Mouse (Mus musculus): ENCODE measurements at regions not wholly inside any gene's neighbourhood (a gene's known extent, or its start where the extent isn't known, plus 50 kb on each side); places are given as distances from the start of the nearest gene placed in this dataset.

DNA sequence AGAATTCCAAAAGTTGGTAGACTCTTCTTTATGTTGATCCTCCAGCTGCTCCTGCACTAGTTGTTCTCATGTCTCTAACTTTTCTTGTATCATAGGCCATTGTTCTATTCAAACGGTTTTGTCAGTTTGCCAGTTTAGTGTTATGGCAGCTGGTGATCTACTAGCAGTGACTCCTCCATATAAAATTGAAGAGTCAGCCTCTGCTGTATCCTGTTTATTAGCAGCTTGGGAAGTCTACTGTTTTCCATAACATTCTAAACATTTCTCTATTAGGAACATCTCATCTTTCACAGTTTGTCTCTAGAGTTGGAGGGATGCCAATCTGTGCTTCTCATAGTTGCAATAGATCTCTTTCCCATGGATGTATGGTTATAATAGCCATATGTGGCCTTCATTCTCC is 58.6 kb downstream of the Drd1 start:
- ATAC-seq (replicated peaks; ENCODE audit: low read depth, poor library complexity, severe bottlenecking): no peak

DNA sequence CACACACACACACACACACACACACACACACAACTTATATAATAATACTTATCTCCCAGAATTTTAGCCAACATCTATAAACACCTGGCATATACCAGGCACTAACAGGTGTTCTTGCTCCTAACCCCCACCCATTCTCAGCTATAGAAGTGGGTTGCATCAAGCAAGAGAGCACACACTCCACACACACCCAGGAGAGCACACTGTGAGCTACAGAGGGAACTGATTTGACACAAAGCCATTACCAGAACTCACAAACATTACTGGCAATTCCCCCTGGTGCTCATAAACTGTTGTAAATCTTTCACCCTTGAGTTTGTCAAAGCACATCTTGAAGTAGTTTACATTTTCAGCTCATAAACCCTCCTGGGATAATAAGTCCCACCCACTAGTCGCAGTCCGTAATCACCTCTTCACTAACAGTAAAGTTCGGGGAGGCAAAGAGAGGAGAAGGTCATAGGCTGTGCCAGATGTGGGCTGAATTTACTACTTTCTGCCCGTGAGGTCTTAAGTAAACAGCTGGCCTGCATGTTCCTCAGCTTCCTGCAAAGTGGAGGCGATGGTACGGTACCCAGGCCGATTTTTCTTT is 62.5 kb downstream of the Drd1 start:
- no peak for ATAC-seq (replicated peaks; ENCODE audit: low read depth, poor library complexity, severe bottlenecking)

- no peak for ATAC-seq (replicated peaks; ENCODE audit: low read depth, poor library complexity, severe bottlenecking)
Observed at GRCm38 (mm10) chr13:53979226-53979625, 76.3 kb downstream of the Drd1 start.

- ATAC-seq (replicated peaks; ENCODE audit: low read depth, poor library complexity, severe bottlenecking): no peak
Observed at GRCm38 (mm10) chr13:53969421-53969820, 86.1 kb downstream of the Drd1 start.

GRCm38 (mm10) chr13:53956167-53956566 is 99.3 kb downstream of the Drd1 start:
- no peak for ATAC-seq (replicated peaks; ENCODE audit: low read depth, poor library complexity, severe bottlenecking)

DNA sequence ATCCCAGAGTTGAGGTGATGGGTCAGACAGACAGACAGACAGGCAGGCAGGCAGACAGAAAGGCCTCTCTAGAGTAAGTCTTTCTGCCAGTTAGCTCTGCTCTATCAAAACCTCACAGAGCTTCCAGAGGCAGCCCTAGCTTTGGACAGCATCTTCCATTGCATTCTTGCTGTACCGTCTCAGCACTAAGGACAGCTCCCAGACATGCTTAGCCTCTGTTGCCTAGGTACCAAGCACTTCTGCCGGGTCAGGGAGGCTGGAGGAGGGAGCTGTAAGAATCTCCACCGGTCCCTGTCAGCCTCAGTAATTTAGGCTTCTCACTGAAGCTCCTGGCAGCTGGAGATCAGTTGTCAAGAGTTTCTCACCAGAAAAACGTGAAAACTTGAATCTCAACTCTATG is 107.4 kb downstream of the Drd1 start:
- ATAC-seq (replicated peaks; ENCODE audit: low read depth, poor library complexity, severe bottlenecking): no peak

DNA sequence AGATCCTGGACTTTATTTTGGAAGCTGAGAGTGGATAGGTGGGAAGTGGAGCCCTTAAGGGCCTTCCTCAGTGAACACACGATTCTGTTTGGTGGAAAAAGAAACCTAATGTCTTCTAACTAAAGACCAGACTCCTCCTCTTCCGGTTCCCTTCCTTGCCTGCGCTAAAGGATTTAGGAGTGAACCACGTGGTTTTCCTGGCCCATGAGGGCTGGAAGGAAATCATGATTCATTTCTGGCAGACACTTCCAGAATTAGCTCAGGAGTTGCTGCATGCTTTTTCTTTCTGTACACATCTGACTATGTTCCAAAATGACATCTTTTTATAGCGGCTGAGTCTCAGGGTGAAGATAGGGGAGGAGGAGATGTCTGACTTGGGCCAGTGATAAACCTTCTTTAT is 109.8 kb downstream of the Drd1 start:
- no peak for ATAC-seq (replicated peaks; ENCODE audit: low read depth, poor library complexity, severe bottlenecking)

DNA sequence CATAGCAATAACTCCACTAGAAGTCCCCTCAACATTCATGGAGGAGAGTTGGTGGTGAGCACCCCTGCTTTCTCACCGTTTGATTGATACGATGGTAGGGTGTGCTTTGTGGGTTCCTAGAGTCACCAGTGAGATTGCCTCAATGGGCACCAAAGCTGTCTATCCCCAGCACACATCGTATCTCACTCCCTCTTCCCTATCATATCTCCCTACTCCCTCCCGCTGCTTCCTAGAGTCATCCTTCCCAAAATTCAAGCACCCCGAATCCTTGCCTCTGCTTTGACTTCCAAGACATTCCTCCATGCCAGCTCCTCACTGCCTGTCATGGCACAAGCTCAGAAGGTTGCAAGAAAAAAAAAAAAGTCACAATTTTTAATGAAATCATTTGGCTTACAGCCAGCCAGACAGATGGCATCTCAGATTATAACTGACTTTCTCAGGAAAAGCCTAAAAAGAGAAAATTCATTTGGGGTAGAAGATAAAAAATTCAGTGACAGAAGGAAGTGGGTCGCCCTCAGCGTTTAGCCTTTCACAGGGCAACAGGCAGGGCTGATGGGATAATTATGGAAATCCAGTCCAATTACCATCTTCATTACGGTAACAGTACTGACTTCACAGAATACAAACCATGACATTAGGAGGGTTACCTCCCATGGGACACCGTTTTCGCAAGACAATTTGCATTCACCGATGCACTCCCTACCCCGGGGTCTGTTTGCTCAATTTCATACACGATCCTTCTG is 114.3 kb downstream of the Drd1 start:
- ATAC-seq (replicated peaks; ENCODE audit: low read depth, poor library complexity, severe bottlenecking): no peak

GRCm38 (mm10) chr13:53935174-53935699 is 120.3 kb downstream of the Drd1 start:
- ATAC-seq (replicated peaks; ENCODE audit: low read depth, poor library complexity, severe bottlenecking): no peak

DNA sequence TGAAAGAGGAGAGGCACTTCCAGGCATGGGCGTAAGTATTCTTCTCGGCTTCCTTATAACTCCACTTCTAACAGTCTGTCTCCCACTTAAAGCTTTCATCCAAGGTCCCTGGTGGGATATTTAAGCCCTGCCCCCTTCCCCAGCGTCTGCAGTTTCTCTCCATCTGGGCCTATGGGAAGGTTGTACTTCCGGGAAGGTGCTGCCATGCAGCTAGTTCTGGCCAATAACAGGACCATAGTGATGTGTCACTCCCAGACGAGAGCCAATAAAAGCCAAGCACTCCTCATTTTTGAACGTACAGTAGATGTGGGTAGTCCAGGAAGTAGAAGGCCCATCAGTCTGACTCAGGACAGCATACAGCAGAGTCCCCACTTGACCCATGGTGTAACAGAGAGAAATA is 121.0 kb downstream of the Drd1 start:
- no peak for ATAC-seq (replicated peaks; ENCODE audit: low read depth, poor library complexity, severe bottlenecking)

DNA sequence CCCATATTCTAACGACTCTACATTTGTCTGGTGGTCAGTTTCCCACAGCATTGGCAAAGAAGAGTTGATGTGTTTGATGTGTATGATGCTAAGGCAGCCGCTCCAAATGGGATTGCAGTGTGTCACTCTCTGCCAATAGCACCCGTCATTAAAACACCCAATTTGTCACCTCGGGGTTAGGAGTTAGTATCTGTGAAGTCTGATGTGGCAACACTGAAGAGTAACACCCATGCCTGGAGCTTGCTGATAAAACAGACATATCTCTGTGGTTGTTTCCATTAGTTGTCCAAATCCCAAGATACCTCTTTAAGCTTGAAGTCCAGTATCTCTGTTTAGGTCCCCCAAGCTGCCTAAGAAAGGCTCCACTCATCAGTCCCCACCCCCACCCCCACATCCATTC is 129.4 kb downstream of the Drd1 start:
- no peak for ATAC-seq (replicated peaks; ENCODE audit: low read depth, poor library complexity, severe bottlenecking)

GRCm38 (mm10) chr13:53924433-53924832 is 131.1 kb downstream of the Drd1 start:
- ATAC-seq (replicated peaks; ENCODE audit: low read depth, poor library complexity, severe bottlenecking): no peak

GRCm38 (mm10) chr13:53923721-53924374 is 131.7 kb downstream of the Drd1 start:
- ATAC-seq (replicated peaks; ENCODE audit: low read depth, poor library complexity, severe bottlenecking): no peak

DNA sequence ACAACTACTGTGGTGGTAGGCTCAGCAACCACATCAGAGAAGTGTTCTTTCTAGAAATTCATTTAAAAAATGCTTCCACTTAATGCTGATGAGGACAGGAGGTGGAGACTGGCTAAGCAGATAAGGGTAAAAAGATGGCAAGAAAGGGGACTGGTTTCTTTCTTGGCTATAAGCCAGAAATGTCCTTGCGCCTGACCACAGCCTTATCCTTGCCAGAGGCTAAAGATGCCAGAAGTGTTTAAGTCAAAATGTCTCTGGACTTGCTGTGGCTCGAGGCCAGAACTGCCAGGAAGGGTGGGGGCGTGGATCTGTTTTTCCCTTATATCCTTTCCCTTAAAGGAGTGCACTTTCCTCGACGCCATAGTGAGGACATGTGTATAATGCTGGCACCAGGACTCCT is 133.7 kb downstream of the Drd1 start:
- ATAC-seq (replicated peaks; ENCODE audit: low read depth, poor library complexity, severe bottlenecking): no peak

GRCm38 (mm10) chr13:53919851-53920381 is 135.6 kb downstream of the Drd1 start:
- no peak for ATAC-seq (replicated peaks; ENCODE audit: low read depth, poor library complexity, severe bottlenecking)

GRCm38 (mm10) chr13:53915456-53915855 is 140.0 kb downstream of the Drd1 start:
- no peak for ATAC-seq (replicated peaks; ENCODE audit: low read depth, poor library complexity, severe bottlenecking)

- no peak for ATAC-seq (replicated peaks; ENCODE audit: low read depth, poor library complexity, severe bottlenecking)
Observed at GRCm38 (mm10) chr13:53914434-53914833, 141.1 kb downstream of the Drd1 start.

DNA sequence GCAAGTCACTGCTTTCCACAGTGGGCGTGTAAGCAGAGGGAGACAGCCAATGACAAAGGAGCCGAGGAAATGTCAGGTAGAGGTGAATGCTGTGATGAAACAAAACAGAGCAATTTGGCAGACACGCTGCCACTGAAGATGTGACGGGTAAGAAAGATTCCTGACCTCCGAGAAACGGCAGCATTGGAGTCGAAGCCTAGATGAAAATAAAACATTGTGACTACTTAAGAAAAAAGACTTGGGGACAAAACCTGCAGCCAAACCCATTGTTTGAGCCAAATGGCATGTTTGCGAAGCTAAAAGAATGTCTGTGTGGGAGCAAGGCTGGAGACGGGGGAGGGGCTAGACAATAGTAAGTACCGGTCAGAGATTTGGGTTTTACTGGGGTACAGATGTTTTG is 142.0 kb downstream of the Drd1 start:
- ATAC-seq (replicated peaks; ENCODE audit: low read depth, poor library complexity, severe bottlenecking): no peak

DNA sequence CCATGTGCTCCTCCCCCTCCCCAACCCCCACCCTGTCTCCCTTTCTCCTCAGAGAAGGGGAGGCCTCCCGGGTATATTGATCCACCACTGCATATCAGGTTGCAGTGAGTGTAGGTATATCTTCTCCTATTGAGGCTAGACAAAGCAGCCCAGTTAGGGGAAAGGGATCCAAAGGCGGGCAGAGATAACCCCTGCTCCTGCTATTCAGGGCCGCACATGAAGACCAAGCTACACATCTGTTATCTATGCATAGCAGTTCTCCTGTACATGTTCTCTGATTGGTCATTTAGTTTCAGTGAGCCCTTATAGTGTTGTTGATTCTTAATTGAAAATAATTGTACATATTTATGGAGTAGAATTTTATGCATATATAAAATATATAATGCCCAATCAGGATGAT is 143.7 kb downstream of the Drd1 start:
- no peak for ATAC-seq (replicated peaks; ENCODE audit: low read depth, poor library complexity, severe bottlenecking)

GRCm38 (mm10) chr13:53911261-53911660 is 144.2 kb downstream of the Drd1 start:
- no peak for ATAC-seq (replicated peaks; ENCODE audit: low read depth, poor library complexity, severe bottlenecking)

- ATAC-seq (replicated peaks; ENCODE audit: low read depth, poor library complexity, severe bottlenecking): no peak
Observed at GRCm38 (mm10) chr13:53910251-53910650, 145.3 kb downstream of the Drd1 start.

All from common myeloid progenitor, adult 5-6 weeks (primary cell).